Mouse (Mus musculus) kidney, postnatal 25 days (tissue): ENCODE data around the gene Cntn3.
"Not testable (repeated sequence)": the region's sequence is repeated elsewhere in the genome, so short reads cannot be mapped to it uniquely, and the experiment has no call there.

Source experiments
- DNase-seq, 2 experiments: peaks; one replicate each; pipeline ENCODE4 v3.0.0; 2021; ENCODE audit warnings: mixed read lengths in 2 of 2

Cntn3 gene

GRCm38 (mm10) chr6:102573001-102573400 is at the start of gene Cntn3:
Gene Cntn3, minus strand, starts transcription at chr6:102573101.
- not testable (repeated sequence) for DNase-seq

DNA sequence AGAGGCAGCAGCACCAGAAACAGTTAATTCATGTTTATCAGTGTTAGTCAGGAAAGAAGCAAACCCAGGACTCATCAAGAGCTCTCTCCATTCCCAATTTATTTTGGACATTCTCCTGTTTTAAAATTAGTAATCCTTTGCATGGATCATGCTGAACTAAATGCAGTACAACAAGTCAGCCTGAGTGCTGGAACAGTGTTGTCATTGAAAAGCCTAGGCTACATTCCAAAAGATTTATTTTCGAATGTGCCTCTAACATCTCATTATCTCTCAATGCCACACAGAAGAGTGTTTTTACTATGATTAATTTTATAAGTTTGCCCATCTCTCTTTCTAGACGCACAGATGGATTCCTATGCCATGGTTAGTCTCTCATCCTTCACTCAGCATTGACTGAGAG is 27.9 kb upstream of the Cntn3 start:
- no peak for DNase-seq

- DNase-seq: no peak
Observed at GRCm38 (mm10) chr6:102597756-102598155, 24.9 kb upstream of the Cntn3 start.

- no peak for DNase-seq
Observed at GRCm38 (mm10) chr6:102590151-102590550, 17.2 kb upstream of the Cntn3 start.

GRCm38 (mm10) chr6:102589311-102589710 is 16.4 kb upstream of the Cntn3 start:
- DNase-seq: no peak

- DNase-seq: no peak
Observed at GRCm38 (mm10) chr6:102586056-102586455, 13.2 kb upstream of the Cntn3 start.

GRCm38 (mm10) chr6:102583578-102583977 is 10.7 kb upstream of the Cntn3 start:
- no peak for DNase-seq

GRCm38 (mm10) chr6:102567496-102567895 is 5.4 kb downstream of the Cntn3 start:
- DNase-seq: no peak

DNA sequence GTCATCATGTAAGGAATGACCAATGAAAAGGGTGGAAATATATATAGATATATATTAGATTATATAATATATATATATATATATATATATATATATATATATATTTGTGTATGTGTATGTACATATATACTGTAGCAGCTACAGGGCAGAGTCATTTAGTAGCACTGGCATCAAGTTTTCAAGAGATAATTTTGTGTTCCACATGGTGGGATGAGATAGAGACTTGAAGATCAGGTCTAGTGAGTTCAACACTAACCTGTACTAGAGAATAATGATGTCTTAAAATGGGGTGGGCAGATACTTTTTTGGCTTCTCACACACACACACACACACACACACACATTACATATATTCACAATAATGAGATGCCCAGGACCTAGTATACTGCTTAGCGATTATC is 7.7 kb downstream of the Cntn3 start:
- no peak for DNase-seq

- peak; percentile 36 to 82 for DNase-seq
Observed at GRCm38 (mm10) chr6:102564011-102564731, 8.7 kb downstream of the Cntn3 start.

DNA sequence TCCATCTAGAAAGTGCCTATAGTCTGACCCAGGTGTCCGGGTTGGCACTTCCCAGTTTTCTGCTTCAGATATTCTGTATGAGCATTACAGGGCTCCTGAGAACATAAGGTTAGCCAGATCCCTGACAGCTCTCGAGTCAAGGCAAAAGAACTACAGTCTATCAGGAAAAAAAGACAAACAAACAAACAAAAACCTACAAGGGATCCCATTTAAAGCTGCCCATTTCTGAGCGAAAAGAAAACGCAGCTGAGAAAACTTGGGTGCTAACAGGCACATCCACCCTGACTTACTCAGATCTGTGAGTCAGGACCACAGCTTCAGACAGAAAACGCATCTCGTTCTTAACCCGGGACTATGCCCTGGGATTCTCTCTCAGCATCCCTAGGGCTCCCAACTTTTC is 9.5 kb downstream of the Cntn3 start:
- DNase-seq: no peak

DNA sequence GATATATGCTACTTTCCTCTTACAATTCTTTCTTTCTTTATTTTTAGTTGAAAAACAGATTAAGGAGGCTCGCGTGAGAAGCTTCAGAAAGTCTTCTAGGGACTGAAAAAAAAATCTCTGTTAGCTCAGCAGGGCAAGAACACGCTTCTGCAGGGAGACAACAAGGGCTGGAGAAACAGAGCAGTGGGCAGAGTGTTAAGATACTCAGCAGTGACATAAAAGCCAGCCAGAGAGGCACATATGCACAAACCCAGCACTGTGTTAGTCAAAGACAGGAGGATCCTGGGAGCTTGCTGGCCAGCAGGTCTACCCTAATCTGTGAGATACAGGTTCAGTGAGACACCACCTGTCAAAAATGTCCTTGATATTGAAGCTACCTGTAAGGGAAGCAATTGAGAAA is 15.4 kb downstream of the Cntn3 start:
- no peak for DNase-seq

DNA sequence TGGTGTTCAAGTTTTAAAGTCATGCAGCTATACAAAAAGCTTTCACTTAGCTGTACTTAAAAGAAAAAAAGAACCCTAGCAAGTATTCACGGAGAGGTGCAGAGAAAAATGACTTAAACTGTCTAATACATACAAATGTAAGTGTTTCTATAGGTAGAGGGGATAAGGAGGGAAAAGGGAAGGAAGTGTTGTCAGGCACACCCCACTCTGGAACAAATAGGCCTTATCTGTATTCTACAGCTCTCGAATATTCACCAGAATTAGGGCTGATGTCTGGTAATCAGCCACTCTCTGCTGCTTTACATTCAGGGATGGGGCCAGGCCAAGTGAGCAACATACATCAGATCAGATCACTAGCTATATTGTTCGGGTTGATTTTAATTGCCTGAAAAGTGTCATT is 16.4 kb downstream of the Cntn3 start:
- no peak for DNase-seq

- no peak for DNase-seq
Observed at GRCm38 (mm10) chr6:102555814-102556437, 17.0 kb downstream of the Cntn3 start.

DNA sequence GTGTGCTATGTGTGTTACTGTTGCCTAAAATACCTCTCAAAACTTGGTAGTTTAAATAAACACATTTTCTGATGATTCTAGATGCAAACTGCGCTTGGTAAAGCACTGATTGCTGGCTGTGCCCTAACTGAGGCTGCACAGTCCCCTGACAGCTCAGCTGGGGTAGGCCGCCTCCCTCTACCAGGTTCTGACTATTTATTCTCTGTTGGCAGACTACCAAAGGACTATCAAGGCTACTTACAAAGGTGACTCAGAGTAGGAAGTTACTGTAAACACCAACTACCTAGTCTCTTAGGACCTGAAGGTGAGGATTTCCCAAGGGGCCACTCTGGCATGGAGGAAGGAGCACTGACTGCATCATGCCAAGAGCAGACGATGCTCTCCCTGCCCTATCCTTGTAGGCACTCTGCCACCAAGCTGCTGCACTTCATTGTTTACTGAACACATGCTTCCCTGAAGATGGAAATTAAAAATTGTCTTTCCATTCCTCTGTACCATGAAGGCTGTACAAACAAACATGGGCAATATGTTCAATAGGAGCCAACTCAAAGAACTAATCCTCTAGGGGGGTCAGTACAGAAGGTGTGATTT is 17.7 kb downstream of the Cntn3 start:
- no peak for DNase-seq

GRCm38 (mm10) chr6:102541633-102542412 is 31.1 kb downstream of the Cntn3 start:
- no peak for DNase-seq

DNA sequence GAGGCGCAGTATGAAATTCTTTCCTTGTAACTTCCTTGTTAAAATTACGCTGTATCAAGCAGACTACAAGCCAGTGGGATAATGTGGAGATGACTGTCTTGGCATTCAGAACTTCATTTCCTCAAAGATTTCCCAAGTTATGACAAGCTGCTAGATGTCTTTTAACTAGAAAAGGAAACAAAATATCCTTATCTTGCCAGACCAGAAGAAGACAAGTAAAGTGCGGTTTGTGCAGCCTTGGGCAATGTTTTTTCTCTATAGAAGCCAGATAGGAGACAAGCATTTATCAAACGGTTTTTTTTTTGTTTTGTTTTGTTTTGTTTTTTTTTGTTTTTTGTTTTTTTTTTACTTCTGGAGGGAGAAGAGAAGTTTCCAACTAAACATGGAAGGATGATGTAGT is 37.3 kb downstream of the Cntn3 start:
- no peak for DNase-seq

- no peak for DNase-seq
Observed at GRCm38 (mm10) chr6:102523037-102523436, 49.9 kb downstream of the Cntn3 start.

DNA sequence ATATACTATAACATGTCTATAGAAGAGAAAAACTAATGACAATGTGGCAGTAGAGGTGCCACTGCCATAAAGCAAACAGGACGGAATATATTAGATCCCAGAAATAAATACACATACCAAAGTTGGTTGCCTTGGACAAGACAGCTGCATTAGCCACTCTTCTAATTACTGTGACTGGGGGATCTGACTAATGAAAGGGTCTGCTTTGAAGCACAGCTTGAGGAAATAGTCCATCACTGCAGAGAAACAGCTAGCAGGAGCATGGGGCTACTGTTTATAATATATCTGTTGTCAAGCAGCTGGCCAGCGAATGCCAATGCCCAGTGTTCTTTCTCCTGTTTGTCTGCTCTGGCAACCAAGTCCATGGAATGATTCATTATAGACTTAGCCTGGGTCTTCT is 51.9 kb downstream of the Cntn3 start:
- no peak for DNase-seq

GRCm38 (mm10) chr6:102515231-102515630 is 57.7 kb downstream of the Cntn3 start:
- DNase-seq: no peak

DNA sequence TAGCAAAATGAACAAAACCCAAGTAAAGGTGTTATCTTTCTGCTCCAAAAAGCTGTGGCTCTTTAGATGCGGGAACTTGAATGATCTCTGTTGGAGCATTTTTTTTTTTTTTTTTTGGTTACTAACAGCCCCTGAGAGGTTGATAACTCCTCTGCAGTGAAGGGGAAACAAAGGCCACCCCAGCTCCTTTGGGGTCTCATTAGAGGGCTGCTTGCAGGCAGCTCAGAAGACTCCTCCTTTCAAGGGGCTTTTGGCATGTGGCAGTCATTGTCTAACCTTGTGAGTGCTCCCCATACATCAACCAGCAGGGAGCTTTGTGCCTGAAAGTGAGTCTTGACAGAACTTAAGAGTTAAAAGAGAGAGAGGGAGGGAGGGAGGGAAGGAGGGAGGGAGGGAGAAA is 60.8 kb downstream of the Cntn3 start:
- DNase-seq: no peak

GRCm38 (mm10) chr6:102485509-102485908 is 87.4 kb downstream of the Cntn3 start:
- no peak for DNase-seq

DNA sequence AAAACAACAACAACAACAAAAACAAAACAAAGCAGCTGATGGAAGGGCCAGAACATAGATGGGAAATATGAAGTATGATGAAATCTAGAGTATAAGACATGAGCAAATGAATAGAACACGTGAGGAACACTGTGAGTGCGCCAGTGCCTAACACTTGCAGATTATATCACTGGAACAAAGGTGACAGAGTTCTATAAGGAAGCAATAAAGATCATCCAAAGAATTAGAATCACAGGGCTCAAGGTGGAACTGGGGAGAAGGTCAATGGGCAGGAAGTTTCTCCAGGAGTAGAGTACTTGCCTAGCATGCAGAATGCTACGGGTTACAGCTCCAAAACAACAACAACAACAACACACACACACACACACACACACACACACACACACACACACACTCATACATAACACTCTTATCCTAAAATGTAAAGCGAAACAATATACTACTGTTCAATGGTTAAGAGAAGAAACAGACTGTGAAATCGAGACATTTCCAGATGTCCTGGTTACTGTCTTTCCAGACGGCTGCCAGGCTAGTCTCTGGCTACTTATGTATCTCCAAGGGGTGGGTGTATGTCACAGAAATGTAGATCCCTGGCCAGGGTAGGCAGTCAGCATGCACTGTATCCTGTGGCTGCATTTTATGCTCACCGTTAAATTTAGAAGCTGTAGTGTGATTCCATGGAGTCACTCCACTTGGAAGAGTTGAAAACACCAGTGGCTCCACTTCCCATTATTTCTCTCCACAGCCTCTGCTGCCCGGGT is 94.4 kb downstream of the Cntn3 start:
- no peak for DNase-seq
